Mouse (Mus musculus) right cerebral cortex, postnatal 10 days (tissue): ENCODE measurements around the gene Itga10.
"Not testable (repeated sequence)": the region's sequence is repeated elsewhere in the genome, so short reads cannot be mapped to it uniquely, and the experiment has no call there.

Source experiments
- DNase-seq, 2 experiments: peaks; one replicate each; pipeline ENCODE4 v3.0.0; 2021; ENCODE audit warnings: low spot score in 2 of 2

Gene Itga10

GRCm38 (mm10) chr3:96634928-96635879, 10.2 kb upstream of the Itga10 start, which contains the start of the genes Pex11b and Gm42957:
Gene Pex11b (plus strand): TSS chr3:96635376.
Gene Gm42957 (plus strand): TSS chr3:96635474.
- peak; percentile 92 for DNase-seq

- no peak for DNase-seq
Observed at GRCm38 (mm10) chr3:96635906-96636305, 9.5 kb upstream of the Itga10 start.

- DNase-seq: no peak
Observed at GRCm38 (mm10) chr3:96636448-96636847, 8.9 kb upstream of the Itga10 start.

GRCm38 (mm10) chr3:96639219-96639618, 6.2 kb upstream of the Itga10 start:
- DNase-seq: peak; percentile 49 to 57

GRCm38 (mm10) chr3:96647365-96647764, 2.0 kb downstream of the Itga10 start:
- no peak for DNase-seq

GRCm38 (mm10) chr3:96660901-96661300, 15.5 kb downstream of the Itga10 start:
- no peak for DNase-seq

DNA sequence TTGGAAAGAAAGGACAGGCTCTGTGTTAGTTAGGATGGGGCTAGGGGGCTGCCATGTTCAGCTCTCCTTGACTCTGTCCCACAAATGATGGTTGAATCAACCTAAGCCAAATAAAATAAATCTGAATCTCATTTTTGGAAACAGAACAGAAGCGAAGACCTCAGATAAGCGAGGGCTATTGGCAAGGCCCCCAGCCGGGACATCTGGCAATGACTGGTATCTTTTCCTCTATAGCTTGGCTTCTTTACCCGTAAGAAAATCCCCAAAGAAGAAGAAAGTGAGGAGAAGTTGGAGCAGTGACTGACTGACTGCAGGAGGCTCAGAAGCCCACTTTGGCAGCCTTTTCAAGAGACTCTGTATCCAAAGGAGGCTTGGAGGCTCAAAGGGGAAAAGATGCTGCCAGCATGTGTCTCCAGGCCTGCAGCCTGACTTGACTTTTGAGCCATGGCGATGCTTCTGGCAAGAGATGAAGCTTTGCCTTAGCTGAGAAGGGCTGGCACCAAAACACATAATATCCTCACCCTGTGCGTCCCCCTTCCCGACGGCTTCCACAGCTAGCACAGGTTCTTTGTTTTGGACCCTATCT, 17.4 kb downstream of the Itga10 start:
- DNase-seq: no peak

DNA sequence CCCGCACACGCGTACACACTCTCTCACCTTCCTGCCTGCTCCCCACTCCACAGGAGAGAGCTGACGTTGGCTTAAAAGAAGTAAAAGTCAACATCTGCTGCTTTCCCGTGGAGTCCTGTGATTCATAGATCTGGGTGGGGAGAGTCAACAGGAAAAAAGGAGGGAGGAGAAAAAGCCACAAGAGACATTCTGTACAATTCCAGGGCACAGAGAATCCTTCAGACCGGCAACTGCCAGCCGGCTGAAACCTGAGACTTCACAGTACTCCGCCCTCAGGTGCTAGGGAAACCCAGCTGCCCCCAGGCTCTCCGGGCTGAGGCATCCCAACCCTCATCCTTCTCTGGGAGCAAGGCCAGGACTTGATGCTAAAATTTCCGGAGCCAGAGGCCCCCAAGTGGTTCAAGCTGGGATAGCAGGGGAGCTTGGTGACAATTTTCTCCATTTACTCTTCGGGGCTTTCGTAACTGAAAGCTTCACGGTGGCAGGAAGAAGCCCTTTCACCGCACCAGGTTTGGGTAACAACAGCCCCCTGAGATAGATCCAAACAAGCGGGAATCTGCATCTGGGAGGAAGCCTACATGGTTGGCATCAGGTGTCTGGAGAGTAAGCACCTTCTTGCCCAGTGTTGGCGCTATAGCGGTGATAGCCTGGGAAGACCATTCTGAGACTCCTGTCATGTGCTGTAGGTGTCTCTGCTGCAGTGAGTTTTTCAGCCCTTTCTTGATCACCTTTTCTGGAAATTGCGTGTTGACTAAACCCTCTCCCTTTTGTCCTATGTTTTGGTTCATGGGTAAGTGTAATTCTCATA, 18.3 kb downstream of the Itga10 start:
- peak; percentile 88 to 90 for DNase-seq

GRCm38 (mm10) chr3:96665732-96666363, 20.5 kb downstream of the Itga10 start:
- not testable (repeated sequence) for DNase-seq

GRCm38 (mm10) chr3:96666916-96667315, 21.5 kb downstream of the Itga10 start:
- no peak for DNase-seq

- DNase-seq: no peak
Observed at GRCm38 (mm10) chr3:96667316-96667715, 21.9 kb downstream of the Itga10 start.

DNA sequence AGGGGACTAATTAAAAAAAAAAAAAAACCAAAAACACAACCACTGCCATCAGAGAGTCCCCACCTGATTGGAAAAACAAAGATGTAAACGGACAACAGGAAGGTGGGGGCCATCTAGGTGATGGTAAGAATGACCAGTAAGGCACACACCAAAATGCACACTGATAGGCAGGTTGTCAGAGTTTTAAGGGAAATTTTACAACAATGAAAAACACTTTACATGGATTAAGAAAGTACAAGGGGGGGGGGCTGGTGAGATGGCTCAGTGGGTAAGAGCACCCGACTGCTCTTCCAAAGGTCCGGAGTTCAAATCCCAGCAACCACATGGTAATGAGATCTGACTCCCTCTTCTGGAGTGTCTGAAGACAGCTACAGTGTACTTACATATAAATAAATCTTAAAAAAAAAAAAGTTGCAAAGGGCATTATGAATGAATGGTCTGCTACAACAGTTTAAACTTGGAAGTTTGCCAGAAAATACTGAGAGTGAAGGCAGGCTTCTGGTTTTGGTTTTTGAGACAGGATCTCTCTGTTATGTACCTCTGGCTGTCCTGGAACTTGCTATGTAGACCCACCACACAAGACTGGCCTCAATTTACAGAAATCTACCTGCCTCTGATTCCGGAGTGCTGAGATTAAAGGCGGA, 23.2 kb downstream of the Itga10 start:
- no peak for DNase-seq

DNA sequence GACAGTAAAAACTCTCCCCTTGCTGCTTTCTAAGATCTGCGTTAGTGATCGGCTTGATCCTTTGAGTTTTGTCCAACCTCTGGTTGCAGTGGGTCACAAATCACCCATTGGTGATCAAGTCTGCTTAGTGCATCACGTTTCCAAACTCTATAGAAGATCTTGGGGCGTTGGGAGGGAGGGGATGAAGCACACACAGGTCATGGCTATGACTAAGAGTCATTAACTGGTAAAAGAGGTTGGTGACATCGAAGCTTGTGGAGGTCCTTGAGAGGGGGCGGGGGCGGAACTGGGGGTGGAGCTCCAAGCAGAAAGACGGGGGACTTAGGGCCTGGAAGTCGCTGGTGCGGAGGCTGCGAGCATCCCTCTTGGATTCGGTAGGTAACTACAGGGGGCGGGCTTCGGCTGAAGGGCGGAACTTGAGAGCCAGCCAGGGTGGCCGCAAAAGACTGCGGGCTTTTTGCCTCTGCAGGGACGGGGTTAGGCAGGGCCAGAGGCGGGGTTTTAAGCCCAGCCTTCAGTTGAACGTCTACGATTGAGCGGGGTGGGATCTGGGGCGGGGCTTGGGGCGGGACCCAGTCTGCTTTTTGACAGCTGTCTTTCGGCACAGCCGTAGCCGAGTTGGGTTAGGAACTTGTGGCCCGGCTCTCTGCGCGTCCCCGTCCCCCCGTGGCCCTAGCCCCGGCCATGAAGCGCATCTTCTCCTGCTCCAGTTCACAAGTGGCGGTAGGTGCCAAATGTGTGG, 24.5 kb downstream of the Itga10 start, which contains the start of gene Ankrd35:
TSS of gene Ankrd35 (plus strand) at position 405 of the 742 bp plus-strand sequence.
- peak; percentile 78 to 82 for DNase-seq

- DNase-seq: no peak
Observed at GRCm38 (mm10) chr3:96671519-96671918, 26.1 kb downstream of the Itga10 start.

- no peak for DNase-seq
Observed at GRCm38 (mm10) chr3:96673514-96673913, 28.1 kb downstream of the Itga10 start.

DNA sequence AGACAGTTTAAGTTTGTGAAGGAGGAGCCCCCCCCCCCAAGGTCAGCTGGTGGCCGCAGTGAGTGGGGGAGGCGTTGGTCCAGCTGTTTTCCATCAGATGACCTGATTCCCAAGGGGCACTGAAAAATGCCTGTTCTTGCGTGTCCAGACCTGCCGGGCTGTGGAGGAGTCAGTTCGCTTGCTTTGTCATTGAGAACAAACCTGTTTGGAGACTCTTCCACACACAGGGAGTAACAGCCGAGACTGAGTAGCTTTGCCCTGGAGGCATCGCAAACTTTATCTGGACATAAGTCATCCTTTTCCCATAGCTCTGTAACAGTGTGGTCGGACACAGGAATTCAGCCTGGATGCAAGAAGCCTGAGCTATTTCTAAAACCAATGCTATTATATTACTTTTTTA, 29.1 kb downstream of the Itga10 start:
- DNase-seq: no peak

DNA sequence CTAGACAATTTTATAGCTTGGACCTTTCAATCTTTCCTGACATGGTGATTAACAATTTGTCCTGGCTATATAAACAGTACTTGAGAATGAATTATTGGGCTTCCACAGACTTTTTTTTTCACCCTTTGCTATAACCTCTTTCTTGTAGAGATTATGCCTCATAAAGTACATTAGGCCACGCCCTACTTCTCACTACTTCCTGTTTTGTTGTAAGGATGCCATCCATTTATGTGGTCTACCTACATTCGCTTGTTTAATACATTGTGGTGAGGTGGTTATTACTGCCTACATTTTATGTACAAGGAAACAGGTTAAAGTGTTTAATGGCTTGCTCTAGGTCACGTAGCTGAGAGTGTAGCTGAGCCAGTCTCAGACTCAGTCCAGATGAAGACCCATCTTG, 29.8 kb downstream of the Itga10 start:
- no peak for DNase-seq

DNA sequence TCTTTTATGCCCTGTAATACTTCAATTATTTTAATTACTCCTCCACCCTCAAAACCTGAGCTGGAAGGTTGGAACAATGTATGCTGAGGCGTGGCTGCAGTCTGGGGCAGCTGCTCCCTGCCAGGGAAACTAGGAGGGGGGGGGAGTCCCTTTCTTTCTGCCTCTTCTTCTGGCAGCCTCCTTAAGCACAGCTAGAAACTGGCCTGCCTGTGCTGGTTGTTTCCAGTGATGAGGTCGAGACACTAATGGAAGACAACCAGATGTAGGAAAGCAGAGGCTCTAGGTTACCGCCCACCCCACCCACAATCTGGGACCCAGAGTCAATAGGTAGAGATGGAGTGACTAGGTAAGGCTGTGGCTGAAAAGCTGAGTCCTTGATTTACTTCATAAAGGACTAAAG, 30.3 kb downstream of the Itga10 start:
- DNase-seq: no peak

DNA sequence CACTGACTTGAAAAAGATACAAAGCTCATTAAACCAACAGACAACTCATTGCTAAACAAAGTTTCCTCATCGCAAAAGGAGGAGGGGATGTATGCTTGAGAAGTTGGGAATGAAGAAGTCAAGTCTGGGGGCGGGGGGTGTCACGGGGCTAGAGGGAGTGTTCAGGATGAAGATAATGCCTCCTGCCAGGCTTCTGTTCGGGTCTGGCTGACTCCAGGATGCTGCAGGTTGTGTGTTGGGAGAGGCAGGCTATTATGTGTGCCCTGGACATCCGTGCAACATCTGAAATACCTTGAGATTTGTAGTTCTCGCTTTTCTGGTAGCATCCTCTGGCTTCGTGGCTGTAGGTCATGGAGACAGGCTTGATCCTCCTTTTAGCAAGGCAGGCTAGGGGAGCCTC, 33.1 kb downstream of the Itga10 start:
- DNase-seq: no peak

GRCm38 (mm10) chr3:96679159-96679674, 33.8 kb downstream of the Itga10 start:
- no peak for DNase-seq
